Mouse (Mus musculus): ENCODE results near the gene Ascc3. TPM values are rescaled to one million over a fixed set of nuclear protein-coding genes. Genes with fewer than 3 reads are reported as not detected.

Ascc3 gene
- polyA plus RNA-seq, 1 experiment from 2014 or later, result 11.1 TPM

- H3K9ac ChIP-seq (ENCODE audit: low read depth, low read length), result peak overlapping the region; percentile 46; the same call in 1 of the 2 replicates
Measured at GRCm38 (mm10) chr10:50899846-50900745, 307.6 kb downstream of the Ascc3 start.

More at GRCm38 (mm10) chr10:50899846-50900745, 307.6 kb downstream of the Ascc3 start:
- WGBS, result 3% methylated on average over 21 of the region's 21 CpGs
- H3K27ac ChIP-seq, result peak overlapping the region; percentile 83; the same call in 1 of the 2 replicates
- ATAC-seq (replicated peaks; ENCODE audit: low FRiP score, low read depth), result no peak
- H3K9me3 ChIP-seq (replicated peaks; ENCODE audit: low read length), result no peaks in the 10 kb centered on the region
- peak; percentile 22 for DNase-seq (ENCODE audit: low spot score)
- no peaks in the 10 kb centered on the region for H3K4me1 ChIP-seq (replicated peaks; ENCODE audit: insufficient read depth, low read length)
- TF ChIP-seq CTCF (IDR thresholded peaks at IDR 0.05; ENCODE audit: low read depth), result no peak
- no peaks in the 10 kb centered on the region for H3K36me3 ChIP-seq (ENCODE audit: insufficient read depth, low read length)
- peak overlapping the region; percentile 49 for H3K4me2 ChIP-seq (ENCODE audit: low read length)
- H3K27me3 ChIP-seq (ENCODE audit: insufficient read depth, low read length), result peaks cover 51% of the 10 kb centered on the region
- peak overlapping the region; percentile 22 for H3K4me3 ChIP-seq (replicated peaks; ENCODE audit: low read depth, low read length)
